Mouse (Mus musculus) thymus, postnatal 36 days (tissue): ENCODE data around the gene Pga5.

Experiments used
- DNase-seq, 2 experiments: peaks; one replicate each; pipeline ENCODE4 v3.0.0; 2022; ENCODE audit warnings: mixed read lengths in 2 of 2

The Pga5 gene

GRCm38 (mm10) chr19:10661919-10662318 lies 16.0 kb downstream of the Pga5 start:
- DNase-seq: no peak

DNA sequence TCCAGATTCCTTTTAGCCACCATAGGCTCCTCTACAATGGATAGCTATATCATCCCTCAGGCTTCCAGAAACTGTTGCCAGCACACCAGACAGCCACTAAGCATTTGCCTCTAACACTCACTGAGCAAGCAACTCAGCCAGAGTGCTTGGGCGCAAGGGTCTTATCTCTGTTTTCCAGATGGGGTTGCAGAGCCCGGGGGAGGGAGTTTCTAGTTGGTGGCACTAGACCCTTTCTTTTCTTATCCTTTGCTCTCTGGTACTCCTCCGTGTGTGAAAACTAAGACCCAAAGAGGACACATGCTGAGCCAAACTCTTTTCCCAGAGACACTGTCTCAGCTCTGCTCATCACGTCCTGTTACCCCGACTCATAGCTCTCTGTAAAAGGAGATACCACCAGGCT lies 16.5 kb downstream of the Pga5 start:
- no peak for DNase-seq

DNA sequence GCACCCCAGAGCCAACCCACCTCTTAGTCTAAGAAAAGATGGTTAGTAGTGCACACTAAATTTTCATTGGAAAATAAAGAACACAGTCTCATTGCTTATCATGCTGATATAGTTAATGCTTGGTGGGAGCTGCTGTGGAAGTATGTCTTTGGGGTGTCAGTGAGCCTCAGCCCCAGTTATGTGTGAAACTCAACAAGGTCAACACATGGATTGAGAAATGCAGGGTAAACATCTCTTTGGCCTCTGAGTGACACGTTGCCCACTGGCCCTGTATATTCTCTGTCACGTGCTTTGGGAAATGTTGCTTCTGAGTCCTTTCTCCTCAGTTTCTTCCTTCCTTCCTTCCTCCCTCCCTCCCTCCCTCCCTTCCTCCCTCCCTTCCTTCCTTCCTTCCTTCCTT lies 19.5 kb downstream of the Pga5 start:
- DNase-seq: no peak

DNA sequence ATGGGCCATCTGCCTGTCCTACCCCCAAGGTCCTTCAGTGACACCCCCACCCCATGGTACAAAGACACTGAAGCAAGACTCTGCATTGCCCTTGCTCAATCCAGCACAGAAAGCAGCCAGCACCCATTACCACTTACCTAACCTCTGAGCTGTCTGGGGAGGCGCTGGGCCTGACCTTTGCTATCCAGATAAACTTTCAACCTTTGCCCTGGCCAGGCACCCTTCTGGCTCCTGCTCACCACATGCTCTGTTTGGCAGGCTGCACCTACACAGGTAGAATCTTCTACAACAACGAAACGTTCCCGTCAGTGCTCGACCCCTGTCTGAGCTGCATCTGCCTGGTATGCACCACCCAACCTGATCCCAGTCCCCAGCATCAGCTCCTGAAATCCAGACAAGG lies 20.1 kb downstream of the Pga5 start:
- DNase-seq: no peak

- DNase-seq: no peak
Observed at GRCm38 (mm10) chr19:10656058-10656457, 21.8 kb downstream of the Pga5 start.

- DNase-seq: peak; percentile 44 to 54
Observed at GRCm38 (mm10) chr19:10648156-10648555, 29.7 kb downstream of the Pga5 start.

DNA sequence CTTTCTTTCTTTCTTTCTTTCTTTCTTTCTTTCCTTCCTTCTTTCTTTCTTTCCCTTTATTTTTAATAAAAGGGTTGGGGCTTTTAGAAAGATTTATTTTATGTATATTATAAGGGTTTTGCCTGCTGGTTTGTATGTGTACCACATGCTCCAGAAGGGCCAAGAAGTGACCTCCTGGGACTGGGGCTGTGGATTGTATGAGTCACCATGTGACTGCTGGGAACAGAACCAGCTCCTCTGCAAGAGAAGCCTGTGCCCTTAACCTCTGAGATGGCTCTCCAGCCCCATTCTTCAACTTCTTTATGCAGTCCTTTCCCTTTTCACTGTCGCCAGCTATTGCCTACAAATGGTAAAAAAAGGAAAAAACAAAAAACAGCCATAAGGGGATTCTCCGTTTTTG lies 32.3 kb downstream of the Pga5 start:
- no peak for DNase-seq

DNA sequence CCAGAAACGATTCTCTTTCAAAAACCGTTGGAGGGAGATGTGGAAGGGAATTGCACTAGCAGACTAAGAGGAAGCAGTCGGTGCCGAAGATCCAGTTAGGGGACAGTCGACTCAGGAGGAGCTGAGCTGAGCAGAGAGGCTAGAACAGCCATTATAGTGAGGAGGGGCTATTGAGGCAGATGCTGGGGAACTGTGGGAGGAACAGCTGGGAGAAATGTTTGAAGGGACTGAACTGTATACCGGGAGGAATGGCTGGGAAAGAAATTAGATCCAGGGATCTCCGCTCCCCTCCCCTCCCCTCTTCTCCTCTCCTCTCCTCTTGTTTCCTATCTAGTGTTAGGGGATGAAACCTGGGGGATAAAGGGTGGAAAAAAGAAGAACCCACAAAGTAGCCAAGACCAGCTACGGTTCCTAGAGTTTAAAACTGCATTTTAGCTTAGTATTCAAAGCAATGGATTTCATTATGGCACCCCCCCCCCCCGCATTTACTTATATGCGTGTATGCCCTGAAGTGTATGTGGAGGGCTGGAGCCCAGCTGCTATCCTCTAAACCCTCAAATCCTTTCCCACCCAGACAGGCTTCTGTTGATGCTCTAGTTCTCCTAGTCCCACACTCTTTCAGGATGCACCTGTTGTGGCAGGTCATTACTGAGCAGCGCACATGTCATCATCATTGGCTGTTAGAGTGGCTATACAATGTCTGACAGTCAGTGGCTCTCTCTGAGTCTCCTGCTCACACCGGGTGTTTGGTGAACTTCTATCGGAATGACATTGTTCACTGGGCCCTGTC lies 37.1 kb downstream of the Pga5 start:
- no peak for DNase-seq

- no peak for DNase-seq
Observed at GRCm38 (mm10) chr19:10640080-10640479, 37.8 kb downstream of the Pga5 start.

DNA sequence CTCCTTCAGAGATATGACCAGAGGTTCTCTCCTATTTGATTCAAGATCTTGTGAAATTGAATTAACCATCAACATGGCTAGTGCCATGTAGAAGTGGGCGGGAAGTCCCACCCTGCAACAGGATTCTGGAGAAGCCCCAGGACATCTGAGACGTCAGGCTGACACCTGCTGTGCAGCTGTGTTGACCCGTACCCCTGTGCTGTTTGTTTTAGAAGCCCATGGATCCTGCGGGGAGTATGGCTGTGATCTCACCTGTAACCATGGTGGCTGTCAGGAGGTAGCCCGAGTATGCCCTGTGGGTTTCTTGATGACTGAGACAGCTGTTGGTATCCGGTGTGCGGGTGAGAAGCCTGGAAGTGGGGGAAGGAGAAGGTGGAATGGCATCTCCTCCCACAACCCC lies 40.0 kb downstream of the Pga5 start:
- no peak for DNase-seq

DNA sequence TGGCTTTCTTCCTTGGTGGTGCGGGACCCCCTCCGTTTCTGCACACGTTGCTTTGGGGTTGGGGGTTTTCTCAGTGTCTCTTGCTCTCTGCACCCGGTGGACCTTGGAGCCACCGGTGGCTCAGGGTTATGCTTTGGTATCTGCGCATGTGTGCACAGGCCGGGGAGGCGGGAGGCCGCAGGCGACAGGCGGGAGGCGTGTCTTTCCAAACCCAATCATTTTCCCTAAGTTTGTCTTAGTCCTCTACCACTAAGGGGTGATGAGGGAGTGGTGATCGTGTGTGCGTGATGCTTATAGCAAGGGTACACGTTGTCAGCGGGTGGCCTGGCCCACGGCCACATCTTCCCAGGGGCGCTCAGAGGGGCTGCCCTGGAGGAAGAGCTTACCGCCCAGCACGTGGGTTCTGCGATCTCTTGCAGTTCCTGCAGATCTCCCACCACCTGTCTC lies 43.0 kb downstream of the Pga5 start:
- peak; percentile 31 to 36 for DNase-seq

GRCm38 (mm10) chr19:10634106-10634871 lies 43.6 kb downstream of the Pga5 start, which contains the start of gene Vwce:
Gene Vwce, plus strand, starts transcription at chr19:10634213.
- peak; percentile 52 to 63 for DNase-seq
